Mouse (Mus musculus): ENCODE measurements around the gene Hist1h2bh.
A peak's percentile ranks its signal among the peaks of the same experiment; 100 is the strongest.
"Not testable (repeated sequence)": the region's sequence is repeated elsewhere in the genome, so short reads cannot be mapped to it uniquely, and the experiment has no call there.

Gene Hist1h2bh

GRCm38 (mm10) chr13:23573898-23574524, 30.8 kb upstream of the Hist1h2bh start, which contains the start of the genes Hist1h2bf and Hist1h2ad:
TSS of gene Hist1h2bf (minus strand) at chr13:23574196.
TSS of gene Hist1h2ad (plus strand) at chr13:23574381.
- DNase-seq (ENCODE audit: low spot score) = peak; percentile 96

GRCm38 (mm10) chr13:23573034-23573897, 30.1 kb upstream of the Hist1h2bh start:
- peak; percentile 33 for DNase-seq (ENCODE audit: low spot score)

GRCm38 (mm10) chr13:23572218-23573033, 29.2 kb upstream of the Hist1h2bh start:
- DNase-seq (ENCODE audit: low spot score) = no peak

GRCm38 (mm10) chr13:23571504-23572217, 28.5 kb upstream of the Hist1h2bh start:
- DNase-seq (ENCODE audit: low spot score) = peak; percentile 62

GRCm38 (mm10) chr13:23571022-23571503, 27.9 kb upstream of the Hist1h2bh start, which contains the start of the genes Hist1h2ae and Hist1h2bg:
TSS of gene Hist1h2ae (minus strand) at chr13:23571220.
TSS of gene Hist1h2bg (plus strand) at chr13:23571396.
- DNase-seq (ENCODE audit: low spot score) = peak; percentile 94

GRCm38 (mm10) chr13:23570261-23571021, 27.2 kb upstream of the Hist1h2bh start:
- DNase-seq (ENCODE audit: low spot score) = peak; percentile 49

- no peak for DNase-seq (ENCODE audit: low spot score)
These were observed 21.3 kb upstream of the Hist1h2bh start for GRCm38 (mm10) chr13:23564482-23564881.

- peak; percentile 74 for DNase-seq (ENCODE audit: low spot score)
These were observed 19.7 kb upstream of the Hist1h2bh start for GRCm38 (mm10) chr13:23562699-23563462.

GRCm38 (mm10) chr13:23561883-23562659, 18.9 kb upstream of the Hist1h2bh start, which contains the start of gene Hist1h3e:
TSS of gene Hist1h3e (minus strand) at chr13:23562369.
- peak; percentile 98 for DNase-seq (ENCODE audit: low spot score)

GRCm38 (mm10) chr13:23561531-23561882, 18.3 kb upstream of the Hist1h2bh start:
- DNase-seq (ENCODE audit: low spot score) = not testable (repeated sequence)

GRCm38 (mm10) chr13:23560699-23561098, 17.5 kb upstream of the Hist1h2bh start:
- peak; percentile 53 for DNase-seq (ENCODE audit: low spot score)

- no peak for DNase-seq (ENCODE audit: low spot score)
These were observed 13.7 kb upstream of the Hist1h2bh start for GRCm38 (mm10) chr13:23556906-23557305.

GRCm38 (mm10) chr13:23555839-23556416, 12.7 kb upstream of the Hist1h2bh start:
- DNase-seq (ENCODE audit: low spot score) = peak; percentile 91

- DNase-seq (ENCODE audit: low spot score) = peak; percentile 95
These were observed 12.0 kb upstream of the Hist1h2bh start for GRCm38 (mm10) chr13:23554925-23555838.

- DNase-seq (ENCODE audit: low spot score) = peak; percentile 38
These were observed 11.2 kb upstream of the Hist1h2bh start for GRCm38 (mm10) chr13:23554393-23554792.

- DNase-seq (ENCODE audit: low spot score) = no peak
These were observed 9.8 kb upstream of the Hist1h2bh start, which contains the start of gene Hist1h1d for GRCm38 (mm10) chr13:23552962-23553361. TSS of gene Hist1h1d (plus strand) at chr13:23553262.
